Mouse (Mus musculus) forebrain, postnatal 0 days (tissue): Measurements from ENCODE around the gene Col1a2. TPM values are rescaled to one million over a fixed set of nuclear protein-coding genes. Genes with fewer than 3 reads are reported as not detected.

ENCODE experiments used
- ATAC-seq: fragments of 200-750 bp; cut with Nextera tagmentation; 2 replicates; pipeline ENCODE4 v1.8.0; 2017; ENCODE audit warnings: mild to moderate bottlenecking, moderate library complexity
- DNase-seq: peaks from one replicate; pipeline ENCODE4 v3.0.0-alpha.2; 2015
- H3K27ac ChIP-seq: fragments of 300-500 bp; sonication (generic); 2 replicates; pipeline ENCODE4 v1.5.1; 2014; ENCODE audit warnings: low read depth, mild to moderate bottlenecking, antibody characterized with exemption, low read length, moderate library complexity, mixed read lengths
- H3K27me3 ChIP-seq: fragments of 300-500 bp; sonication (generic); 2 replicates; pipeline ENCODE4 v1.6.1; 2014; ENCODE audit warnings: mild to moderate bottlenecking, low read length, mixed read lengths; ENCODE audit not compliant: insufficient read depth
- H3K36me3 ChIP-seq: fragments of 300-500 bp; sonication (generic); 2 replicates; pipeline ENCODE4 v1.6.1; 2014; ENCODE audit warnings: mild to moderate bottlenecking, moderate library complexity; ENCODE audit not compliant: insufficient read depth
- H3K4me1 ChIP-seq: fragments of 300-500 bp; sonication (generic); 2 replicates; pipeline ENCODE4 v1.6.1; 2014; ENCODE audit warnings: antibody characterized with exemption; ENCODE audit not compliant: insufficient read depth
- H3K4me2 ChIP-seq: fragments of 300-500 bp; sonication (generic); 2 replicates; pipeline ENCODE4 v1.6.1; 2014; ENCODE audit warnings: low read depth, mild to moderate bottlenecking, moderate library complexity
- H3K4me3 ChIP-seq: fragments of 300-500 bp; sonication (generic); 2 replicates; pipeline ENCODE4 v1.5.1; 2014; ENCODE audit warnings: low read depth, low read length, mixed read lengths
- H3K9ac ChIP-seq: fragments of 300-500 bp; sonication (generic); 2 replicates; pipeline ENCODE4 v1.6.1; 2014; ENCODE audit warnings: mild to moderate bottlenecking
- H3K9me3 ChIP-seq: fragments of 300-500 bp; sonication (generic); 2 replicates; pipeline ENCODE4 v1.6.1; 2016; ENCODE audit warnings: low read length
- CTCF ChIP-seq: sonication (generic); IDR thresholded peaks from 2 replicates; pipeline ENCODE4 v1.5.1; 2016; ENCODE audit warnings: antibody characterized with exemption, control low read depth, low read depth
- WGBS: fragments of 180-500 bp; shearing (Covaris S2); extraction: QIAGEN DNeasy Blood & Tissue Kit; methylation state at CpG from one replicate; pipeline ENCODE4 v1.1.7; 2014; 5-methylcytosine and 5-hydroxymethylcytosine counted together
- polyA plus RNA-seq: library from polyadenylated mRNA; unstranded; fragments of >200 nt; fragmentation: Nextera tagmentation; extraction: Ambion mirVana; gene quantifications from 2 replicates; pipeline ENCODE4 v1.2.1, GENCODE M21; 2015
- total RNA-seq: library from RNA; depleted of rRNA; stranded (reverse); fragments of >200 nt; gene quantifications from 2 replicates; pipeline ENCODE4 v1.2.3, GENCODE M21; 2014; rRNA removed

Gene Col1a2
- total and polyA plus RNA-seq, 2 experiments from 2014 or later = 43.2 to 255 TPM

GRCm38 (mm10) chr6:4579620-4580019 is 75.0 kb downstream of the Col1a2 start:
- Histone ChIP-seq H3K4me1 (no peaks in the 10 kb centered on the region), H3K9me3 (no peaks in the 10 kb centered on the region), H3K9ac (no peak overlapping the region), H3K27me3 (no peaks in the 10 kb centered on the region), H3K4me3 (no peak overlapping the region), H3K27ac (no peak overlapping the region), H3K36me3 (no peaks in the 10 kb centered on the region), H3K4me2 (no peak overlapping the region)
- DNase-seq = no peak
- WGBS = 75% methylated on average over 5 of the region's 5 CpGs
- TF ChIP-seq CTCF = no peak
- ATAC-seq = no peak

DNA sequence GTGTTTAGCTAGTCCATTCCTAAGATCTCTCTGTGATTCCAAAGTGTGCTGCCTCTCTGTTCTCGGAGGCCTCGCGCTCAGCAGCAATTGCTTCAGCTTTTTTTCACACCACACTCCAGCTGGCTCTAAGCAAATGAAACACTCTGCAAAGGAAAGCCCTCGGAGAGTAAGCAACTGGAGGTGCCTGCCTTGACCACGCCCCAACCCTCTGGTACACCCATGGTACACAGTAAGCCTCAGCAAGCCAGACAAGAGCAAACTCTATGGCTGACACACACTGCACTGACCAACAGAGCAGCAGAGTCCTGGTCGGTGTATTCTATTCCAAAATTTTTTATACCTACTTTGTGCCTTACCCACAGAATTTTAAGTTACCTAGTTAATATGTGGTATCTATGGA is 78.9 kb downstream of the Col1a2 start:
- H3K27me3 ChIP-seq = no peaks in the 10 kb centered on the region; the same call in 1 of the 2 replicates

DNA sequence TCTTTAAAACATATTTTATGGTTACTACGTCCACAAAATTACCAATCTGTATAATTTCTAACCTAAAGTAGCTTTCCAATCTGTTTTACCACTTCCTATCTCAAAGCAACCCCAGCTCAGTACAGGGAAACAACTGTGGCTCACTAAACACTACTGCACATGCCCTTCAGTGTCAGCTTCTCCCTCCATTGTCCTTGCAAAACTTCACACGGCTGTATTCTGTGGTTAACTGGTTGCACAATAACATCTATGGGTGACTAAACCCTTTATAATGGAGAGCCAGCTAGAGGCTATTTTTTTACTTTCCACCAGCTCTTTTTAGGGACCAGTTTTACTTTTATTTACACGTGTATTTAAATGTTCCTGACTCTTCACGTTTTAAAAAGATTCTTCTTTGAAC is 83.3 kb downstream of the Col1a2 start:
- Histone ChIP-seq H3K4me1 (no peaks in the 10 kb centered on the region), H3K27me3 (no peaks in the 10 kb centered on the region; the same call in 1 of the 2 replicates), H3K9me3 (no peaks in the 10 kb centered on the region), H3K4me3 (no peak overlapping the region), H3K9ac (no peak overlapping the region), H3K4me2 (no peak overlapping the region), H3K36me3 (no peaks in the 10 kb centered on the region), H3K27ac (no peak overlapping the region)
- WGBS = 63% methylated on average over 4 of the region's 4 CpGs
- DNase-seq = no peak
- ATAC-seq = no peak
- no peak for TF ChIP-seq CTCF

More for the DNA sequence above, 78.9 kb downstream of the Col1a2 start:
- Histone ChIP-seq H3K27ac (no peak overlapping the region), H3K36me3 (no peaks in the 10 kb centered on the region), H3K4me1 (no peaks in the 10 kb centered on the region), H3K9ac (no peak overlapping the region), H3K4me3 (no peak overlapping the region), H3K4me2 (no peak overlapping the region), H3K9me3 (no peaks in the 10 kb centered on the region)
- ATAC-seq = no peak
- no peak for TF ChIP-seq CTCF
- no peak for DNase-seq
- WGBS = 39% methylated on average over 6 of the region's 6 CpGs

GRCm38 (mm10) chr6:4588722-4589121 is 84.1 kb downstream of the Col1a2 start:
- Histone ChIP-seq H3K27ac (no peak overlapping the region), H3K9me3 (no peaks in the 10 kb centered on the region), H3K4me3 (no peak overlapping the region), H3K4me1 (no peaks in the 10 kb centered on the region), H3K36me3 (no peaks in the 10 kb centered on the region), H3K9ac (no peak overlapping the region), H3K4me2 (no peak overlapping the region), H3K27me3 (no peaks in the 10 kb centered on the region; the same call in 1 of the 2 replicates)
- TF ChIP-seq CTCF = no peak
- 92% methylated on average over 3 of the region's 3 CpGs for WGBS
- DNase-seq = no peak
- no peak for ATAC-seq

GRCm38 (mm10) chr6:4590089-4590488 is 85.5 kb downstream of the Col1a2 start:
- no peaks in the 10 kb centered on the region for H3K9me3 ChIP-seq
- H3K27ac ChIP-seq = no peak overlapping the region
- no peaks in the 10 kb centered on the region for H3K4me1 ChIP-seq
- no peaks in the 10 kb centered on the region for H3K36me3 ChIP-seq
- ATAC-seq (no peak), DNase-seq (no peak)
- no peaks in the 10 kb centered on the region; the same call in 1 of the 2 replicates for H3K27me3 ChIP-seq
- WGBS = 46% methylated on average over 8 of the region's 8 CpGs
- H3K4me2 ChIP-seq = no peak overlapping the region
- H3K9ac ChIP-seq = no peak overlapping the region
- no peak overlapping the region for H3K4me3 ChIP-seq
- TF ChIP-seq CTCF = no peak

Other genes with a start within 250 kb of the Col1a2 start
- gene Casd1, start 96.0 kb downstream of the Col1a2 start, total RNA-seq = 77.9 and 90.3 TPM in 2 replicates
- 27.0 and 38.7 TPM in 2 replicates for gene Casd1, start 96.0 kb downstream of the Col1a2 start, polyA plus RNA-seq
- 36.2 and 44.5 TPM in 2 replicates for gene Sgce, start 242.4 kb downstream of the Col1a2 start, total RNA-seq
- gene Sgce, start 242.4 kb downstream of the Col1a2 start, polyA plus RNA-seq = 30.6 and 39.4 TPM in 2 replicates
- 25.2 and 72.5 TPM in 2 replicates for gene Peg10, start 242.5 kb downstream of the Col1a2 start, total RNA-seq
- 1.8 and 3.5 TPM in 2 replicates for gene Peg10, start 242.5 kb downstream of the Col1a2 start, polyA plus RNA-seq